Mouse (Mus musculus): Measurements from ENCODE around the gene Mrps5. TPM values are rescaled to one million over a fixed set of nuclear protein-coding genes. Genes with fewer than 3 reads are reported as not detected.
"Not testable (repeated sequence)": the region's sequence is repeated elsewhere in the genome, so short reads cannot be mapped to it uniquely, and the experiment has no call there.

Gene Mrps5
- polyA plus RNA-seq (2015; fragmentation: Nextera tagmentation; extraction: Ambion mirVana): 152 and 158 TPM in 2 replicates

DNA sequence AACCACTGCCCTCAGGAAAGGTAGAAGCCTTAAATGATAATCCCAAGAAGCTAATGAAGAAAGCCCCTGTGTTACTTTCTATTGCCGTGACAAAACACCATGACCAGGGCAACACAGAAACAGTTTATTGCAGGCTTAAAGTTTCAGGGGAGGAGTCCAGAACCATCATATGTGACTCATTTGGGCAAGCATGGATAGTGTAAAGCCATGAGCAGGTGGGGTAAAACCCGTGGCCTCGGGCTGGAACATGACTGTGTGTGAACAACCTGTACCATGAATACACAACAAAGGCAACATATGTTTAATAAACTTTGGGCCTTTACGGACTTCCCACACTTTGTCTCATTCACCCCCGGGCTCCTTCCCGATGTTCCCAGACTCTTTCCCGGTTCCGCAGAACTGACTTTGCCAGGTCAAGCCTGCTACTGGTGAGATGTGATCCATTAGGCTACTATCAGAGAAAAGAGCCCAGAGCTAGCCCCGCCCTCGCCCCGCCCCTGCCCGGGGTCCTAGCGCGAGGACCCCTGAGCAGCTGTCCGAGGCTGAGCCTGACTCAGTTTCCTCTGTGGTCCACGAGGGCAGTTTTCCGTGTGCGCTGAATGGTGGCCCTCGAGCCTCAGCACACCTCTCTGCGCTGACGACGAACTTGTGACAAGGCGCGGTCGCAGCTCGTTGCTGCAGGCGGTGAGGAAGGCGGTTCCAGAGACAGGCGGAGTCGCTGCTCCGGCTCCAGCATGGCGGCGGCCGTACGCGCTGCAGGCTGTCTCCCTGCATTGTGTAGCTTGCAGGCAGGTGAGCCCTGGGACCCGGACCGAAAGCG, at the start of gene Mrps5, which contains the start of gene Zfp661:
Gene Mrps5, plus strand, starts transcription at position 529 of the 820 bp plus-strand sequence.
Gene Zfp661, minus strand, starts transcription at position 401 of the 820 bp plus-strand sequence.
- peak; percentile 73 for DNase-seq (ENCODE audit: low spot score)

DNA sequence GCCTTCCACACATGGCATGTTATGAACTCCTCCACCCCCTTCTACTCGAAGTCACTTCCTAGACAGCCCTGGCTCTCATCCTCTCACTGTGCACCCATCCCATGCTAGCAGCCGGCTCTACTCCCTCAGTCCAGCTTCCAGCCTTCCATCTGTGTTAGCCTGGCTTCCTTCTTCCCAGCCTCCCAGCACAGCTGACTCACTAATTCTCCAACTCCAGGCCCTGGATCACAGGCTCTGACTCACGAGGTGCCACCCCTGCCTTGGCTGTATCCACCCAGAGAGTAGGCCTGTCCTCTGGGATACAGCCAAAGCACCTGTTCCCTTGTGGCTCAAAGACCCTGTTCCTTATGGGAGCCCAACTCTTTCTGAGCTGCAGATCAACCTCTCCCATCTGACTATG, 49.5 kb upstream of the Mrps5 start:
- no peak for DNase-seq (ENCODE audit: low spot score)

DNA sequence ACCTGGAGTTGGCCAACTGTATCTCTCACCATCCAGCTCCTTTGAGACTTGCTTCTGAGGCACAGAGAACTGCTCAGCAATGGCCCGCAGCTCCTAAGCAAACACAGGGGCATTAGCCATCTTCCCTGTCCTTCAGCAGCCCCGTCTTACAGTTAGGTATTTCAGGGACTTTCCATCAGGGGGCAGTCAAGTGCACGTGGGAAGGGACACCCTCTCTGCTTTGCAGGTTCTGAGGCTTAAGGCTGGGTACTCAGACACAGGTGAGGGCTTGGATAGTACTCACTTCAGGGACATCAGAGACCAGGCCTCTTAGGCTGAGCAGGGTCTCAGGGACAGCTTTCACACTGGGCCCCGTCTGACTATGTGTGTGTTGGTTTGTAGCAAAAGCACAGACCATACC, 47.5 kb upstream of the Mrps5 start:
- no peak for DNase-seq (ENCODE audit: low spot score)

DNA sequence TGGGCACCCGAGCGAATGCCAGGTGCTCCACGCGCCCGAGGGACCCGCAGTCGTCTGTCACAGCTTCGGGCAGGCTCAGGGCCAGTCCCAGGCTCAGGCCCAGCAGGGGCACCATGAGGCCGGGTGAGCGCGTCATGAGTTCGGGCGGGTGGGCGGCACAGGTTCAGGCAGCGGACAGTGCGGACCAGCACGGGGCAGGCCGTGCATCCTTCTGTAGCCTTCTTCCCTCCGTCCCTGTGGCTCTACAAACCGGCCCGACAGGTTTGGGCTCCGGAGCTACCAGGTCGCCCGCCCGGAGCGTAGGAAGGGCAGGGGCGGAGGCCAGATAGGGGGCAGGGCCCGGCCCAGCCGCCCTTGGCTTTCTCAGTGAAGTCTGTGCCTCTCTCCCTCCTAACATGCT, 45.8 kb upstream of the Mrps5 start, which contains the start of gene Prom2:
Gene Prom2, minus strand, starts transcription at position 283 of the 400 bp plus-strand sequence.
- DNase-seq (ENCODE audit: low spot score): no peak

DNA sequence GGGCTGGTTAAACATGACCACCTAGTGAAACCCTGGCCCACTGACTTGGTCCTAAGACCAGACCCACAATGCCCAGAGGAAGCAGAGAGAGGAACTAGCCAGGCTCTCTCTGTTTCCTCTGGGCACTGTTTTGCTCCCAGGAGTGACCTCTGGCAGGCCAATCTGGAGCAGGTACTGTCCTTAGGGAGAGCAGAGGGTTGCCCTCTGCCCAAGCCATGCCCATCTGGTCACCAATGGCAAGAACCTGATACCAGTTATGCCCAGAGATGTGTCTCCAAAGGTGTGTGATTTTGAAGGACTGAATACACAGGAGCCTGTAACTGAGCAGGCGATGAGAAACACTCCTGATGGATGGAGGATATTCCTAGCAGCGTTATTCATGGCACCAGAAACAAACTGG, 45.3 kb upstream of the Mrps5 start:
- DNase-seq (ENCODE audit: low spot score): no peak

DNA sequence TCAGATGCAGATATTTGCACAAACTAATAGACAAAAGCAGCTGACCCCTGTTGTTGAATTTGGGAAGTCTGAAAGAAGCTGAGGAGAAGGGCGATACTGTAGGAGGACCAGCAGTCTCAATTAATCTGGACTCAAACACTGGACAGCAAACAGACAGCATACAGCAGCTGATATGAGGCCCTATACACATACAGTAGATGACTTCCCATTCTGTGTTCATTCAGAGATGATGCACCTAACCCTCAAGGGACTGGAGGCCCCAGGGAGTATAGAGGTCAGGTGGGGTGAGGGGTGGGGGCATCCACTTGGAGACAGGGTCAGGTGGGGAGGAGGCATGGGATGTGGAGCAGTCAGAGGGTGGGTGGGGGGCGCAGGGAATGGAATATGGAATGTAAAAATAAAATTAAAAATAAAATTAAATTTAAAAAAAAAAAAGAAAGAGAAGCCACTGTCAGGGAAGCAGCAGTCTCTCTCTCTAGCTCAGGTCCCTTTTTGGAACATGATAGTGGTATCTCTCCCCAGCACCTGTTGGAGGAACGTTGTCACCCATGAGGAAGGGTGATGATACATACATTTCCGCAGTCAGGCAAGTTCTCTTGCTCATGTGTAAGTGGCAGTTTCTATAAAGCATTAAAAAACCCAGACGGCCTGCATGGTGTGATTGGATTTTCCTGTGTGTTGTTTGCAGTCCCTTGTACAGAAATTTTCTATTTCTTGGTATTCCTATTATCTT, 38.5 kb upstream of the Mrps5 start:
- no peak for DNase-seq (ENCODE audit: low spot score)

DNA sequence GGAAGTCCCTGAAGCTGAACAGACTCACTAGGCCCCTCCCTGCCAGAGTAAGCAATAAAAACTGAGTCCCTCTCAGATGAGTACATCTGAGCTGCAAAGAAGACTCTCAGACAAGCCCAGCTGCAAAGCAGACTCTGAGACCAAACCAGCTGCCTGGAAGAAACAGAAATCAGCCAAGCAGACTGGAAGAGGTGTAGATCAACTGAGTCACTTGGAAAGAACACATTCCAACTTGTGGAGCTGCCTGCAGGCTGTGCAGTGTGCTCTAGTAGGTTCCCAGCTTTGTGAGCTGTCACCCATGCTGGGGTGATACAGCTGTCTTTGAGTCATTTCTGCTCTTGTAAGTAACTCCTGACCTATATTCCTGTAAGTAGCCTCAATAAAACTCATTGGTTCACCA, 37.3 kb upstream of the Mrps5 start:
- DNase-seq (ENCODE audit: low spot score): no peak

DNA sequence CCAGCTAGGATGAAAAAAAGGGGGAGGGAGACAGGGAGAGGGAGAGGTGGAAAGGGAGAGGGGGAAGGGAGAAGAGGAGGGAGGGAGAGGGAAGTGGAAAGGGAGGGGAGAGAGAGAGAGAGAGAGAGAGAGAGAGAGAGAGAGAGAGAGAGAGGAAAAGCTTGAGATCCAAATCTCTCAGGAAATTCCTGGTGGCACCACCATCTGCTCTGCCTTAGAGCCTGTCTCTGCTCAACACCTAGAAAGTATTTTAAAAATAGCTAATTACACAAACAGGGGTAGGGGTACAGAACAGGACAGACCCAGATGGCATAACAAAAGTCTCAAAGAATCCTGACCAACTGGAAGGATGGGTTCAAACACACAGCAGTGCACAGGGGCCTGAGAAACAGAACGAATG, 36.6 kb upstream of the Mrps5 start:
- no peak for DNase-seq (ENCODE audit: low spot score)

DNA sequence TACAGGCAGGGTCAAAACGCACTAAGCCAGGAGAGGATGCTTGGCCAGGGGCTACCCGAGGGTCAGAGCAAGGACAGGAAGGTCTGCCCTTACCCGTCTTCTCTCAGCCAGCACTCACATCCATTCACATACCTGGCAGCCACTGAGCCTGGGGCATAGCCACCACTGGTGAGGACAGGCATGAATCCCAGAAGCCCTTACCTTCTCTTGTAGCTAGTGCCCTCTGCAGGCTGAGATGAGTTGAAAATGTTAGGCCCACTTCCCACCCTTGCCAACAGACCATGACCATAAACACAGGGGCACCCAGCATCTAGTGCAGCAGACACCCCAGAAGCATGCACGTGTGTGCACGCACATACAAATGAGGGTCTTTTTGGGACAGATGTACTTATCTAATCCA, 35.9 kb upstream of the Mrps5 start:
- no peak for DNase-seq (ENCODE audit: low spot score)

DNA sequence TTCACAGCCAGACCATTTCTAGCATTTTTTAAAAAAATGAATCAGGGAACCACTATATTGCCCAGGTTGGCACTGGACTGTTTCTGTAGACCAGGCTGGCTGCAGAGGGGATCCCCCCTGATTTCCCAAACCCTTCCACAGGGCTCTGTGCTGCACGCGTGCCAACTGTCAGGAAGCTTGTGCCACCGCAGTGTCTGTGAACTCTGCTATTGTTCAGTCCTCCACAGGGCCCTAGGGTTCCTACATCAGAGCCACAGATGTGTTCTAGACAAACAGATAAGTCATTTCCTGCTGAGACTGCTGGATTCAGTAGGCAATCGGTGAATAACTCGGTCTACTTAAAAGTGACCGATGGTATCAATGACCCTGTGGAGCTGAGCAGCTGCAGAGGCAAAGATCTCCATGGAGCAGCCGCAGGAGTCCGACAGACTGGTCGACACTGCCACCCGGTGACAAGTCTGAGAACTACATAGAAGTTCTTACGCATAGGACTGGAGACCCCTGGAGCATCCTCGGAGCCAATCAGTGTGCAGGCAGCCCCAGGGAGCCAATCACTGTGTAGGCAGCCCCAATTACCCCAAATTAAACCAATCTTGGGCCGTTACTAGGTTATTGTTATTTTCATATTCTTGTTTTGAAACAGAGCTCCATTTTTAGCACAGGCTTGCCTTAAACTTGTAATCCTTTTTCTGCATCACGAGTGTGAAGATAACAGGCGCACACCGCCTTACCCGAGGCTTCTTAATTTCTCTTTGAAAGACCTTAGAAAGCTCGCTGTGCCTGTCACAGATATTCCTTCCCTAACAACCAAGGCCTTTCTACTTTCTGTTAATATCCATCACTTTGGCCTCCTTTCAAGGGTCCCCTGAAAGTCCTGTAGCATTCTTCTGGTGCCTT, 27.7 kb upstream of the Mrps5 start:
- DNase-seq (ENCODE audit: low spot score): peak; percentile 90

DNA sequence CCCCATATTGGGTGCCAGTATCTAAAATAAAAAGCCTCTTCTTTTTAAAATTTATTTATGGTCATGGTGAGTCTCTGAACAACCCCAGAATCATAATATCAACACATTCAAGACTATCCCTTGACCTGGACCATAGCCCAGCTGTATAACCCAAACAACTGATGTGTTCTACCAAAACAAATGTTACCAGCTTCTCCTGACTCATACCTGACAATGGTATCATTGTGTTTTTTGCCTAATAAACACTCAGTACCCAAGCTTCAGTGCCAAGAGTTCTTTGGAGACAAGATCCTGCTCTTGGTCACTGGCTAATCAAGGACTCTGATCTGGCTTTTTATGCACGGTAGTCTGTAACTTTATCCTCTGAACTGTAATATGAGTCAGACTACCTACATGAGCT, 13.7 kb upstream of the Mrps5 start:
- DNase-seq (ENCODE audit: low spot score): no peak

DNA sequence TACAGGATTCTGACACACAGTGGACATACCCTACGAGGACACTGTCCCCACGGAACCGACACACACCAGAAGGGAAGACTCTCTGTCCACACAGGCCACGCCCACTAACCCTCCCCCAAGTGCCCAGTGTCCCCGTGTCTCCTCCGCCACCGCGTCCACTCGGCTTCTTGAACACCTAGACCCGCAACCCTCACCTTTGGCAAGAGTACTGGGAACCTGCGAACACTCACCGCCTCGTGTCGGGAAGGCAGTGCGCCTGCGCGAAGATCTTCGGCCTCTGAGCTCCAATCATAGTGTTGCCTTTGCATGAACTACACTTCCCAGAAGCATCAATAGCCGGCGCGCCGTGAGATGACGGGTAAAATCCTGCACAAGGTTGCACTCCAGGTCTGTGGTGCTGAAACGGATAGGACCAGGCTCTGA, 2.6 kb upstream of the Mrps5 start:
- DNase-seq (ENCODE audit: low spot score): peak; percentile 95

DNA sequence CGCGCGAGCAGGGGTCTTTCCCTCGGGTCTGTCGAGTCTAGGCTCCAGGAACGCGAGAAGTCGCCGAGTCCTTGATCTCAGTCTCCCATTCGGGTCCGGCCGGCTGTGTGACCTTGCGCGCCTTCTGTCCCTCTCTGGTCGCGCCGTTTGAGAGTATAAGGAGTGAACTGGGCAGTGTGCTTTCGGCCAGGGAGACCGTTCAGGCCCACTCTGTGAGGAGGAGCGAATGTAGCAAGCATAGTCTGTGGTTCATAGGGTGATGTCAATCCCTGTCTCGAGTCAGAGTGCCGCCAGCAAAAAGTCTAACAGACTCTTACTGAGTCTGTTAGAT, 457 bp downstream of the Mrps5 start:
- DNase-seq (ENCODE audit: low spot score): no peak

DNA sequence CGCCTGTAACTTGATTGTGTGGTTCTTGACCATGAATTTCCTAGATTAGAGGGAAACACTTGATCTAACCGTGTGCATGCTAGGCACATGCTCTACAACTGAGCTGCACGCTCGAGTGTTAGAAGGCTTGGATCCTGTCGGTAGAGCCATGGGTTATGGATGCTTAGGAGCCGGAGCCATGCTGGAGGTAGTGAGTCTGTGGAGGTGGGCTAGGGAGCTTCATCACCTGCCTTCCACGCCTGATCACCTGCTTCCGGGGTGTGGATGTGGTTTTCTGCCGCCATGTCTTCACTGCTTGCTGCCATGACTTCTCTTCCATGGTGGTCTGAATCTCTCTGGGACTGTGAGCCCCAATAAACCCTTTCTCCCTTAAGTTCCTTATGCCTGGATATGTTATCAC, 1.9 kb downstream of the Mrps5 start:
- DNase-seq (ENCODE audit: low spot score): no peak

DNA sequence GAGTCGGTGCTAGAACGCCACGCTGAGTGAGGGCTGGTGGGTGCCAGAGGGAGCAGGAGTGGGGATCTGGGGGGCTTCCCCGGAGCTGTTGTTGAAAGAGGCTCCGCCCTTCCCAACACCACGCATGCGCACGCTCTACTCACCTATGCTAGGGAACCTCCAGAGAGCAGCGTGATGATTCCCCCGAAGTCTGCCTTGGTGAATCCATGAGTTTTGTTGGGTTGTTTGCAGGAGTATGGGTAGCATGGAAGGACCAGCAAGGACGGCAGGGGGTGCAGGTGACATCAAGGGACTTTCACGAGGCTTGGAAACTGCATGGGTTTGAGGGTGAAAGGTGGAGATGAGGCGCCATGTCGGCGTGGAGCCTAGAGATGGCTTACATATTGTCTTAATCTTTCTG, 3.2 kb downstream of the Mrps5 start:
- DNase-seq (ENCODE audit: low spot score): peak; percentile 9

DNA sequence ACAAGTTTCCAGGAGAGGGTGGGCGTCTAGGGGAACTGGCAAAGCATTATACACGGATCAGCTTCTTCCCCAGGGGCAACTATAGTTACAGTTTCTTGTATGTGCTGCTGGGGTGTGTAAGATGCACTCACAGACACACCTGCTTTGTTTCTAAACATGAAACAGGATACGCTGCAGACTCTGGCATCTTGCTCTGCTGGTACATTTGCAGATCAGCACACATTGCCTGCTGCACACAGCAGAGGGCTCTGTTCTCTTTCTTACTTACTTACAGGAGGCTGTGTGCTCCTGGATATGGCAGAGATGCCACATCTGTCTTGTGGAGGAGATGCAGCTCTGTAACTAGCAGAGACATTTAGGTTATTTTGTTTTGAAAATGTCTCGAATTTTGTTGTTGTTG, 3.8 kb downstream of the Mrps5 start:
- DNase-seq (ENCODE audit: low spot score): peak; percentile 26

DNA sequence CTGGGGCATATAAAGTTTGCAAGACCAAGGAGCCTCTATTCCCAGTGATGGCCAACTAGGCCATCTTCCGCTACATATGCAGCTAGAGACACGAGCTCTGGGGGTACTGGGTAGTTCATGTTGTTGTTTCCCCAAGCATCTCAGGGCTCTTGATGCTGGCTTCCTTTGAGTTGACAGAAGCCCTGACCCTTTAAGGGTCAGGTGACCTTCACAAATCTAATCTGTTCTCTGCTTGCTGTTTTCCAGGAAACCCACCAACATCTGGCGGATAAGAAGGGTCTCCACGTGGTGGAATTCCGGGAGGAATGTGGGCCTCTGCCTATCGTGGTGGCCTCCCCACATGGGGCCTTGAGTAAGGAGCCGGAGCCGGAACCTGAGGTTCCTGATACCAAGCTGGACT, 16.4 kb downstream of the Mrps5 start:
- DNase-seq (ENCODE audit: low spot score): not testable (repeated sequence)

DNA sequence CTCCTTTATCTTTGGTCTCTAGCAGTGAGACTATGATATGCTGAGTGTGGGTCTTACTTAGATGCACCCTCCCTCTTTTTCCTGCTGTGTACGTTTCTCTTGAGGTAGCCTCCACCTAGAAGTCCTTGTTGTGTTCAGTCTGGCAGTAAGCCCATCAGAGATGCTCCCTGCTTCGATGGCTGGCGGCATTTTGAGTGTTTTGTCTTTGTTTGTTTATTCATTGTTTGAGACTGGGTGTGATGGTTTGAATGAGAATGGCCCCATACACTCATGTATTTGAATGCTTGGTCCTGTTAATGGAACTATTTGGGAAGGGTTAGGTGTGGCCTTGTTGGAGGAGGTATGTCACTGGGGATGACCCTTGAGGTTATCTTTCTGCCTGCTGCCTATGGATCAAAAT, 18.2 kb downstream of the Mrps5 start:
- DNase-seq (ENCODE audit: low spot score): no peak

DNA sequence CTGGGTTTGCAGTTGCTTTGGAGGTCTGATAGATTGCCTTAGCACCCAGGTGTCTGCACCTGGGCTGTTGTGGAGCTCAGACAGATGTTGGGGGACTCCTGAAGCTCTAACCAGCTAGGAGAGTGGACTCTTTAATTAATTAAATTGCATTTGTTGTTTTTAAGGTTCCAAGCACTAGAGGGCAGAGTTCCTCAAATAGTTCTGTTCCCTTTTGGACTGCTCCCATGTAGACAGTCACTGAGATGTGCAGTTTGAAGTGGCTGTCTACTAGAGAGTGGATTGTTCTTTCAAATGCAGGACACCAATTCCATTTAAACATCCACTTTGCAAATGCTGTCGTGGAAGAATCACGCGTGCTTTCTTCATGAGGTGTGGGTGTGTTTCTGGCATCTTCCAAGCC, 21.2 kb downstream of the Mrps5 start:
- peak; percentile 33 for DNase-seq (ENCODE audit: low spot score)

DNA sequence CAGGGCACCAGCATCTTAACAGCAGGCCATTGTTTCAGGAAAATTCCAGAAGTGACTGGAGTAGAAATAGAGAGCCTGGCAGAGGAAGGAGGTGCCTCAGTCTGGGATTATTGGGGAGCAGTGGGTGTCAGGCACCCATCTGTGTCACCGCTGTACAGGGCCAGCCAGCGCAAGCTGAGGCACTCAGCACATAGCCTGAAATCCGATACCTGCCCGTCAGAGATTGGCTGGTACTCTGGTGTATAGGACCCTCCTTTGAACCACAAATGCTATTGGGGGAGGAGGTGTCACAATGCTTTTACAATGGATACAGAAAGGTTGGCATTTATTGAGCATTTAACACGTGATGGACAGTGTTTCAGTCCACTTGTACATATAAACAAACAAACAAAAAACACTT, 22.0 kb downstream of the Mrps5 start:
- DNase-seq (ENCODE audit: low spot score): no peak

DNA sequence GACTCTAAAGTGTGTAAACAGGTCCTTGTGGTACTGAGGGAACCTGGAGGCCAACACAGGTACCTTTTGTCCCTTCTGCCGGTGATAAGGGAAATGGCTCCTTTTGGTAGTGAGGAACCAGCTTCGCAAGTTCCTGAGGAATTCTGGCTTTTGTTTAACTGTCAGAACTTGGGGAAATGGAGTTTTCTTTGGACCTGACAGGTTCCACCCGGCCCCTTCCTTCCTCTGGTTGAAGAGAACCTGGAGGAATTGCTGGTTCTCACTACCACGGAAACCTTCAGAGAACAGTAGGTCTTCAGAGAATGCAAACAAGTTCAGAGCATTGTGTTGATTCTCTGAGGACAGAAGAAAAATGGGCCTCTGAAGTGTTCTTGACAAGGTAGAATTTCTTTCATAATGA, 24.4 kb downstream of the Mrps5 start:
- no peak for DNase-seq (ENCODE audit: low spot score)

DNA sequence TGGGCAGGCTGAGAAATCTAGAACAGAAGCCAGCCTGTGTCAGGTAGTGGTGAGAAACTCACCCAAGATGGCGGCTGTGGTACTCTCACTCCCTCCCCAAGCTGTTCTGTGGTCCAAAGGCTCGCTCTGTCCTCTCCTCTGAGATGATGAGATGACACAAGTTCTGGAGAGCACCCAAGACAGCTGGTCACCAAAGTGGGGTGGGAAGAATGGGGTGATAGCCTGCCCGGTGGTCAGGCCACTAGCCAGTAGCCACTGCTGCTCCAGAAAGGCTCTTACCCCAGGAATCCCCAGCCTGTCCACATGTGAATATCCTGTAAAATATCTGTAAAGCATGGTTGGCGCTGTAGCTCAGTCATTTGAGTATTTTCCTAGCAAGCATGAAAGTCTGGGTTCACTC, 25.3 kb downstream of the Mrps5 start:
- DNase-seq (ENCODE audit: low spot score): no peak

Data from thymus, postnatal 0 days (tissue).